Mouse (Mus musculus) heart, embryonic 12.5 days (tissue): ENCODE data around the gene Hacd2. TPM values are rescaled to one million over a fixed set of nuclear protein-coding genes. Genes with fewer than 3 reads are reported as not detected.

Experiments used
- ATAC-seq: fragments of 200-750 bp; cut with Nextera tagmentation; 2 replicates; pipeline ENCODE4 v1.8.0; 2017; ENCODE audit warnings: moderate TSS enrichment, moderate library complexity; ENCODE audit not compliant: insufficient number of reproducible peaks, low FRiP score
- H3K27ac ChIP-seq: fragments of 300-500 bp; sonication (generic); 2 replicates; pipeline ENCODE4 v1.5.1; 2016; ENCODE audit warnings: mild to moderate bottlenecking, moderate library complexity; ENCODE audit not compliant: poor library complexity, severe bottlenecking
- H3K27me3 ChIP-seq: fragments of 300-500 bp; sonication (generic); replicated peaks from 2 replicates; pipeline ENCODE4 v1.6.1; 2016; ENCODE audit warnings: mild to moderate bottlenecking, moderate library complexity
- H3K36me3 ChIP-seq: fragments of 300-500 bp; sonication (generic); 2 replicates; pipeline ENCODE4 v1.6.1; 2016; ENCODE audit warnings: mild to moderate bottlenecking, moderate library complexity
- H3K4me1 ChIP-seq: fragments of 300-500 bp; sonication (generic); replicated peaks from 2 replicates; pipeline ENCODE4 v1.6.1; 2016; ENCODE audit warnings: mild to moderate bottlenecking
- H3K4me2 ChIP-seq: fragments of 300-500 bp; sonication (generic); 2 replicates; pipeline ENCODE4 v1.6.1; 2016; ENCODE audit warnings: mild to moderate bottlenecking, moderate library complexity
- H3K4me3 ChIP-seq: fragments of 300-500 bp; sonication (generic); 2 replicates; pipeline ENCODE4 v1.5.1; 2016; ENCODE audit warnings: mild to moderate bottlenecking
- H3K9ac ChIP-seq: fragments of 300-500 bp; sonication (generic); 2 replicates; pipeline ENCODE4 v1.6.1; 2016; ENCODE audit warnings: mild to moderate bottlenecking, moderate library complexity
- H3K9me3 ChIP-seq: fragments of 300-500 bp; sonication (generic); replicated peaks from 2 replicates; pipeline ENCODE4 v1.6.1; 2016; ENCODE audit warnings: mild to moderate bottlenecking, moderate library complexity
- WGBS: fragments of 180-500 bp; shearing (Covaris S2); methylation state at CpG from one replicate; pipeline ENCODE4 v1.1.7; 2016; 5-methylcytosine and 5-hydroxymethylcytosine counted together
- polyA plus RNA-seq: library from polyadenylated mRNA; unstranded; fragments of >200 nt; fragmentation: Nextera tagmentation; extraction: Ambion mirVana; gene quantifications from 2 replicates; pipeline ENCODE4 v1.2.1, GENCODE M21; 2016

The Hacd2 gene
- polyA plus RNA-seq, 1 experiment from 2014 or later = 54.6 TPM

GRCm38 (mm10) chr16:35120603-35121002, 98.4 kb downstream of the Hacd2 start:
- ATAC-seq = no peak
- 34% methylated on average over 4 of the region's 4 CpGs for WGBS
- no peak overlapping the region for H3K4me2 ChIP-seq

GRCm38 (mm10) chr16:35127270-35127669, 105.0 kb downstream of the Hacd2 start:
- ATAC-seq = no peak
- 84% methylated on average over 5 of the region's 5 CpGs for WGBS
- no peak overlapping the region for H3K27ac ChIP-seq
- H3K9me3 ChIP-seq = no peaks in the 10 kb centered on the region
- no peak overlapping the region for H3K4me2 ChIP-seq
- H3K4me1 ChIP-seq = peaks cover 8% of the 10 kb centered on the region; the same call in 1 of the 2 replicates
- H3K36me3 ChIP-seq = no peaks in the 10 kb centered on the region
- no peaks in the 10 kb centered on the region for H3K27me3 ChIP-seq
- no peak overlapping the region for H3K9ac ChIP-seq
- H3K4me3 ChIP-seq = no peak overlapping the region

More at GRCm38 (mm10) chr16:35120603-35121002, 98.4 kb downstream of the Hacd2 start:
- H3K36me3 ChIP-seq = no peaks in the 10 kb centered on the region
- no peak overlapping the region for H3K4me3 ChIP-seq
- H3K27ac ChIP-seq = no peak overlapping the region
- no peaks in the 10 kb centered on the region for H3K9me3 ChIP-seq
- peaks cover 18% of the 10 kb centered on the region for H3K4me1 ChIP-seq
- no peaks in the 10 kb centered on the region for H3K27me3 ChIP-seq
- H3K9ac ChIP-seq = no peak overlapping the region

- Histone ChIP-seq H3K4me3 (no peak overlapping the region), H3K36me3 (no peaks in the 10 kb centered on the region), H3K27ac (no peak overlapping the region), H3K9ac (no peak overlapping the region), H3K4me2 (no peak overlapping the region), H3K27me3 (no peaks in the 10 kb centered on the region), H3K4me1 (peaks cover 8% of the 10 kb centered on the region; the same call in 1 of the 2 replicates), H3K9me3 (no peaks in the 10 kb centered on the region)
- no peak for ATAC-seq
- WGBS = 48% methylated on average over 3 of the region's 3 CpGs
These were observed 107.9 kb downstream of the Hacd2 start for GRCm38 (mm10) chr16:35130172-35130571.

- no peaks in the 10 kb centered on the region for H3K9me3 ChIP-seq
- H3K36me3 ChIP-seq = no peaks in the 10 kb centered on the region
- H3K9ac ChIP-seq = no peak overlapping the region
- 0 out of 2 replicates have a peak, but pooled peaks cover 4% of the 10 kb centered on the region for H3K27me3 ChIP-seq
- no peak overlapping the region for H3K4me2 ChIP-seq
- WGBS = 82% methylated on average over 6 of the region's 6 CpGs
- no peak for ATAC-seq
- no peak overlapping the region for H3K27ac ChIP-seq
- peaks cover 10% of the 10 kb centered on the region for H3K4me1 ChIP-seq
- H3K4me3 ChIP-seq = no peak overlapping the region
These were observed 117.2 kb downstream of the Hacd2 start for GRCm38 (mm10) chr16:35139416-35139815.

GRCm38 (mm10) chr16:35139873-35140619, 117.8 kb downstream of the Hacd2 start:
- H3K4me3 ChIP-seq = no peak overlapping the region
- H3K9me3 ChIP-seq = no peaks in the 10 kb centered on the region
- H3K4me2 ChIP-seq = peak overlapping the region; percentile 35
- 0 out of 2 replicates have a peak, but pooled peaks cover 4% of the 10 kb centered on the region for H3K27me3 ChIP-seq
- H3K36me3 ChIP-seq = no peaks in the 10 kb centered on the region
- H3K4me1 ChIP-seq = peaks cover 10% of the 10 kb centered on the region
- no peak for ATAC-seq
- WGBS = 21% methylated on average over 11 of the region's 11 CpGs
- peak overlapping the region; percentile 14; the same call in 1 of the 2 replicates for H3K27ac ChIP-seq
- H3K9ac ChIP-seq = 0 out of 2 replicates have a peak overlapping the region, but pooled peaks have one; percentile 21

- Histone ChIP-seq H3K27ac (no peak overlapping the region), H3K27me3 (0 out of 2 replicates have a peak, but pooled peaks cover 4% of the 10 kb centered on the region), H3K4me2 (peak overlapping the region; percentile 35; the same call in 1 of the 2 replicates), H3K36me3 (no peaks in the 10 kb centered on the region), H3K9me3 (no peaks in the 10 kb centered on the region), H3K9ac (no peak overlapping the region), H3K4me3 (no peak overlapping the region), H3K4me1 (peaks cover 10% of the 10 kb centered on the region)
- 46% methylated on average over 9 of the region's 9 CpGs for WGBS
- ATAC-seq = no peak
These were observed 118.4 kb downstream of the Hacd2 start for GRCm38 (mm10) chr16:35140620-35140975.

GRCm38 (mm10) chr16:35141839-35142238, 119.6 kb downstream of the Hacd2 start:
- Histone ChIP-seq H3K36me3 (no peaks in the 10 kb centered on the region), H3K27me3 (peaks cover 6% of the 10 kb centered on the region; the same call in 1 of the 2 replicates), H3K9ac (no peak overlapping the region), H3K9me3 (no peaks in the 10 kb centered on the region), H3K4me1 (peaks cover 16% of the 10 kb centered on the region), H3K27ac (no peak overlapping the region), H3K4me3 (no peak overlapping the region), H3K4me2 (no peak overlapping the region)
- no peak for ATAC-seq
- 67% methylated on average over 8 of the region's 8 CpGs for WGBS

- no peak for ATAC-seq
- Histone ChIP-seq H3K9me3 (peaks cover 4% of the 10 kb centered on the region; the same call in 1 of the 2 replicates), H3K36me3 (no peaks in the 10 kb centered on the region), H3K27ac (no peak overlapping the region; the same call in 1 of the 2 replicates), H3K4me2 (no peak overlapping the region), H3K27me3 (peaks cover 18% of the 10 kb centered on the region), H3K4me3 (no peak overlapping the region), H3K4me1 (0 out of 2 replicates have a peak, but pooled peaks cover 7% of the 10 kb centered on the region), H3K9ac (no peak overlapping the region)
- WGBS = 14% methylated on average over 4 of the region's 4 CpGs
These were observed 123.9 kb downstream of the Hacd2 start for GRCm38 (mm10) chr16:35146153-35146552.

- no peak for ATAC-seq
- 8% methylated on average over 12 of the region's 12 CpGs for WGBS
- Histone ChIP-seq H3K9me3 (no peaks in the 10 kb centered on the region), H3K4me3 (peak overlapping the region; percentile 72; the same call in 1 of the 2 replicates), H3K27me3 (peaks cover 56% of the 10 kb centered on the region), H3K27ac (no peak overlapping the region), H3K36me3 (no peaks in the 10 kb centered on the region; the same call in 1 of the 2 replicates), H3K4me2 (peak overlapping the region; percentile 85), H3K9ac (no peak overlapping the region), H3K4me1 (peaks cover 40% of the 10 kb centered on the region)
These were observed 131.0 kb downstream of the Hacd2 start for GRCm38 (mm10) chr16:35153146-35153755.

- Histone ChIP-seq H3K27me3 (peaks cover 59% of the 10 kb centered on the region), H3K9me3 (no peaks in the 10 kb centered on the region), H3K4me2 (peak overlapping the region; percentile 85), H3K4me3 (peak overlapping the region; percentile 72), H3K36me3 (no peaks in the 10 kb centered on the region; the same call in 1 of the 2 replicates), H3K27ac (peak overlapping the region; percentile 86), H3K9ac (peak overlapping the region; percentile 83), H3K4me1 (peaks cover 50% of the 10 kb centered on the region)
- ATAC-seq = peak; percentile 64
- WGBS = 1% methylated on average over 29 of the region's 29 CpGs
These were observed 132.0 kb downstream of the Hacd2 start for GRCm38 (mm10) chr16:35154245-35154640.
